Mouse (Mus musculus): ENCODE data around the gene Tbc1d23. TPM values are rescaled to one million over a fixed set of nuclear protein-coding genes. Genes with fewer than 3 reads are reported as not detected.

Gene Tbc1d23
- total RNA-seq, 2 experiments from 2014 or later, result 42.0 to 55.3 TPM

GRCm38 (mm10) chr16:57165157-57165556 lies 66.1 kb downstream of the Tbc1d23 start:
- no peak for DNase-seq (ENCODE audit: low spot score in 2 of 2)

- DNase-seq (ENCODE audit: low spot score in 2 of 2), result no peak
These were observed 67.6 kb downstream of the Tbc1d23 start for GRCm38 (mm10) chr16:57163694-57164093.

GRCm38 (mm10) chr16:57162841-57163240 lies 68.5 kb downstream of the Tbc1d23 start:
- DNase-seq (ENCODE audit: low spot score in 2 of 2), result no peak

GRCm38 (mm10) chr16:57159835-57160234 lies 71.5 kb downstream of the Tbc1d23 start:
- no peak for DNase-seq (ENCODE audit: low spot score in 2 of 2)

GRCm38 (mm10) chr16:57157728-57158127 lies 73.6 kb downstream of the Tbc1d23 start:
- DNase-seq (ENCODE audit: low spot score in 2 of 2), result no peak

GRCm38 (mm10) chr16:57157076-57157475 lies 74.2 kb downstream of the Tbc1d23 start:
- DNase-seq (ENCODE audit: low spot score in 2 of 2), result no peak

GRCm38 (mm10) chr16:57155899-57156298 lies 75.4 kb downstream of the Tbc1d23 start:
- DNase-seq (ENCODE audit: low spot score in 2 of 2), result no peak

- no peak for DNase-seq (ENCODE audit: low spot score in 2 of 2)
These were observed 79.9 kb downstream of the Tbc1d23 start for GRCm38 (mm10) chr16:57151437-57151836.

GRCm38 (mm10) chr16:57144741-57145140 lies 86.6 kb downstream of the Tbc1d23 start:
- no peak for DNase-seq (ENCODE audit: low spot score in 2 of 2)

GRCm38 (mm10) chr16:57133611-57134010 lies 97.7 kb downstream of the Tbc1d23 start:
- DNase-seq (ENCODE audit: low spot score in 2 of 2), result no peak

- DNase-seq (ENCODE audit: low spot score in 2 of 2), result no peak
These were observed 99.0 kb downstream of the Tbc1d23 start for GRCm38 (mm10) chr16:57132326-57132725.

- no peak for DNase-seq (ENCODE audit: low spot score in 2 of 2)
These were observed 99.8 kb downstream of the Tbc1d23 start for GRCm38 (mm10) chr16:57131544-57131943.

- DNase-seq (ENCODE audit: low spot score in 2 of 2), result no peak
These were observed 100.4 kb downstream of the Tbc1d23 start for GRCm38 (mm10) chr16:57130752-57131400.

- no peak for DNase-seq (ENCODE audit: low spot score in 2 of 2)
These were observed 103.5 kb downstream of the Tbc1d23 start for GRCm38 (mm10) chr16:57127825-57128224.

- DNase-seq (ENCODE audit: low spot score in 2 of 2), result no peak
These were observed 105.0 kb downstream of the Tbc1d23 start for GRCm38 (mm10) chr16:57126268-57126667.

- DNase-seq (ENCODE audit: low spot score in 2 of 2), result no peak
These were observed 108.4 kb downstream of the Tbc1d23 start for GRCm38 (mm10) chr16:57122682-57123445.

GRCm38 (mm10) chr16:57121816-57122415 lies 109.4 kb downstream of the Tbc1d23 start:
- DNase-seq (ENCODE audit: low spot score in 2 of 2), result no peak

- DNase-seq (ENCODE audit: low spot score in 2 of 2), result peak; percentile 93 to 94
These were observed 110.1 kb downstream of the Tbc1d23 start, which contains the start of gene Tomm70a for GRCm38 (mm10) chr16:57120913-57121815. Gene Tomm70a, plus strand, starts transcription at chr16:57121703.
